Mouse (Mus musculus) forebrain, embryonic 14.5 days (tissue): ENCODE data around the gene Sgk2. TPM values are rescaled to one million over a fixed set of nuclear protein-coding genes. Genes with fewer than 3 reads are reported as not detected.
"Not testable (repeated sequence)": the region's sequence is repeated elsewhere in the genome, so short reads cannot be mapped to it uniquely, and the experiment has no call there.

Experiments used
- ATAC-seq: fragments of 200-750 bp; cut with Nextera tagmentation; 2 replicates; pipeline ENCODE4 v1.8.0; 2017; ENCODE audit warnings: mild to moderate bottlenecking, moderate library complexity
- DNase-seq: peaks from one replicate; pipeline ENCODE4 v3.0.0-alpha.2; 2015; ENCODE audit warnings: low spot score
- H3K27ac ChIP-seq: fragments of 300-500 bp; sonication (generic); 2 replicates; pipeline ENCODE4 v1.5.1; 2014; ENCODE audit warnings: low read depth, mild to moderate bottlenecking, control low read depth, low read length, moderate library complexity
- H3K27me3 ChIP-seq: fragments of 300-500 bp; sonication (generic); replicated peaks from 2 replicates; pipeline ENCODE4 v1.6.1; 2014; ENCODE audit warnings: low read length, control low read depth, mixed read lengths; ENCODE audit not compliant: control insufficient read depth, insufficient read depth
- H3K36me3 ChIP-seq: fragments of 300-500 bp; sonication (generic); 2 replicates; pipeline ENCODE4 v1.6.1; 2014; ENCODE audit warnings: low read length, control low read depth; ENCODE audit not compliant: control insufficient read depth, insufficient read depth
- H3K4me1 ChIP-seq: fragments of 300-500 bp; sonication (generic); 2 replicates; pipeline ENCODE4 v1.6.1; 2014; ENCODE audit warnings: antibody characterized with exemption, low read length, control low read depth; ENCODE audit not compliant: control insufficient read depth, insufficient read depth
- H3K4me2 ChIP-seq: fragments of 300-500 bp; sonication (generic); 2 replicates; pipeline ENCODE4 v1.6.1; 2014; ENCODE audit warnings: mild to moderate bottlenecking, control low read depth, low read length
- H3K4me3 ChIP-seq: fragments of 300-500 bp; sonication (generic); 2 replicates; pipeline ENCODE4 v1.5.1; 2014; ENCODE audit warnings: low read depth, low read length, control low read depth
- H3K9ac ChIP-seq: fragments of 300-500 bp; sonication (generic); 2 replicates; pipeline ENCODE4 v1.6.1; 2014; ENCODE audit warnings: mild to moderate bottlenecking, low read length, control low read depth, moderate library complexity
- H3K9me3 ChIP-seq: fragments of 300-500 bp; sonication (generic); replicated peaks from 2 replicates; pipeline ENCODE4 v1.6.1; 2016; ENCODE audit warnings: low read length, control low read depth, mixed read lengths; ENCODE audit not compliant: control insufficient read depth
- WGBS: fragments of 180-500 bp; shearing (Covaris S2); extraction: QIAGEN DNeasy Blood & Tissue Kit; methylation state at CpG from one replicate; pipeline ENCODE4 v1.1.7; 2014; 5-methylcytosine and 5-hydroxymethylcytosine counted together
- polyA plus RNA-seq: library from polyadenylated mRNA; unstranded; fragments of >200 nt; fragmentation: Nextera tagmentation; extraction: Ambion mirVana; gene quantifications from 2 replicates; pipeline ENCODE4 v1.2.1, GENCODE M21; 2014

The Sgk2 gene
- polyA plus RNA-seq, 1 experiment from 2014 or later = not detected

DNA sequence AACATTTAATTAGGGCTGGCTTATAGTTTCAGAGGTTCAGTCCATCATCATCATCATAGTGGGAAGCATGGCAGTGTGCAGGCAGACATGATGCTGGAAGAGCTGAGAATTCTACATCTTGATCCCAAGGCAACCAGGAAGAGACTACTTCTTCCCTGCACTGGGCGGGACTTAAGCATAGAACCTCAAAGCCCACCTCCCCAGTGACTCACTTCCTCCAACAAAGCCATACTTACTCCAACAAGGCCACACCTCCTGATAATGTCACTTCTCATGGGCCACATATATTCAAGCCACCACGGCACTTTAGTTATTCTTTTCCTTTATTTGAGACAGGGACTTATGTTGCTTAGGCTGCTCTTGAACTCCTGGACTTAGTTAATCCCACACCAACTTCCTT is 62.0 kb downstream of the Sgk2 start:
- H3K27ac ChIP-seq = no peak overlapping the region
- H3K27me3 ChIP-seq = no peaks in the 10 kb centered on the region
- peaks cover 27% of the 10 kb centered on the region for H3K36me3 ChIP-seq
- no peak overlapping the region for H3K4me3 ChIP-seq
- no peak for ATAC-seq
- no peak overlapping the region for H3K9ac ChIP-seq
- no peaks in the 10 kb centered on the region for H3K9me3 ChIP-seq
- DNase-seq = no peak
- no peak overlapping the region for H3K4me2 ChIP-seq
- peaks cover 3% of the 10 kb centered on the region; the same call in 1 of the 2 replicates for H3K4me1 ChIP-seq
- 94% methylated on average over 2 of the region's 2 CpGs for WGBS

DNA sequence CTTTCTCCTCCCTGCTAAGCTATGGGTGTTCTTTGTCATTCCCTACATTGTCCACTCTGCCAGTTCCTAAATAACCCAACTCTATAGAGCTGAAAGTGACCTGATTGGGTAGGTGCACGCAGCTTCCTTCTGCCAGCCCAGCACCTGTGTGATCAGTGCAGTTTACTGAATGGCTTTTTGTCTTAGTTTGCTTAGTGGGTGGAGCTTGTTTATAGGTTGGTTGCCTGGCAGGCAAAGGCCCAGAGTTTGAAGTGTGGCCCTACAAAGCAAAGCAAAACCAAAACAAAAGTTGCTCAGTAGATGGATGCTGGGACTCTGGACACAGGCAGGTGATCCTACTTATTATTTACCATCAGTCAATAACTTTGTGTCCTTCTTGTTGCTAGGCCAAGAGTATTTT is 64.6 kb downstream of the Sgk2 start:
- Histone ChIP-seq H3K4me3 (no peak overlapping the region), H3K27me3 (no peaks in the 10 kb centered on the region), H3K27ac (no peak overlapping the region), H3K9ac (no peak overlapping the region), H3K9me3 (no peaks in the 10 kb centered on the region), H3K4me1 (peaks cover 16% of the 10 kb centered on the region), H3K4me2 (no peak overlapping the region), H3K36me3 (peaks cover 7% of the 10 kb centered on the region; the same call in 1 of the 2 replicates)
- WGBS = 57% methylated on average over 1 of the region's 1 CpGs
- no peak for DNase-seq
- no peak for ATAC-seq

DNA sequence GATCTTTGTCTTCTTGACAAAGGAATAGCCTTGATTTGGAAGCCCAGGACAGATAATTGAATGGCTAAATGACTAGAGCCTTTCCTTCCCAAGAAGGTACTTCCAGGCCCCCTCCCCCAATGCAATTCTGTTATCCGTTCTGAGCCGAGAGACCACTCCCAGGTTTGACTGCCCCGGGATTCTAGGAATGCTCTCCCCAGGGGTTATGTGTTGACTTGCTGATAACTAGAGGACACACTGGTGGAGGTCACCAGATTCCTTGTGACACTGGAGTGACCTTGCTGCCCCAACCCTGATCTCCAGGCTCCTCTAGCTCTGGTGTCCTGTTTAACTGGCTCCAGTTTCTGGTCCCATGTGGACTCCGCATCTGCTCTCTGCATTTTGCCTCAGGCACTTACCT is 65.0 kb downstream of the Sgk2 start:
- Histone ChIP-seq H3K27me3 (no peaks in the 10 kb centered on the region), H3K4me1 (peaks cover 16% of the 10 kb centered on the region), H3K9ac (no peak overlapping the region), H3K27ac (no peak overlapping the region), H3K4me3 (no peak overlapping the region), H3K9me3 (no peaks in the 10 kb centered on the region), H3K4me2 (no peak overlapping the region), H3K36me3 (peaks cover 4% of the 10 kb centered on the region; the same call in 1 of the 2 replicates)
- ATAC-seq = no peak
- WGBS = 33% methylated on average over 4 of the region's 4 CpGs
- DNase-seq = no peak

DNA sequence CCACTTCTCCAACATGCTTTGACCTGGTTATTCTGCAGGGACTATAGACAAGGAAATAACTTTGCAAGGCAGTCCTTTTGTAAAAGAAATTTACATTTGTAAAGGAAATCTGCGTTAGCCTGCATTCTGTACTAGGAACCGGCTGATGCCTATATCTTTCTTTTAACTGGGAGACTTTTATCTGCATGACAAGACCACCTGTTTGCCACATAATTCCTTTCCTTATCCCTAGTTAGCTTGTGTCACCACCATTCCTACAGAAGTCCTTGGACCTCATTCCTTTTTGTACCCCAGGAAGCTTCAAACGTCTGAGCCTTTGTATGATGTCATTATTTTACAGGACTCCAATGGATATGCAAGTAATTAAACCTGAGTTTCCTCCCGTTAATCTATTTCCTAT is 65.7 kb downstream of the Sgk2 start:
- no peak overlapping the region for H3K4me3 ChIP-seq
- ATAC-seq (no peak), DNase-seq (no peak)
- no peaks in the 10 kb centered on the region for H3K27me3 ChIP-seq
- no peaks in the 10 kb centered on the region; the same call in 1 of the 2 replicates for H3K36me3 ChIP-seq
- H3K27ac ChIP-seq = no peak overlapping the region
- H3K9me3 ChIP-seq = no peaks in the 10 kb centered on the region
- peaks cover 16% of the 10 kb centered on the region for H3K4me1 ChIP-seq
- H3K4me2 ChIP-seq = no peak overlapping the region
- no peak overlapping the region for H3K9ac ChIP-seq
- 31% methylated on average over 4 of the region's 4 CpGs for WGBS

DNA sequence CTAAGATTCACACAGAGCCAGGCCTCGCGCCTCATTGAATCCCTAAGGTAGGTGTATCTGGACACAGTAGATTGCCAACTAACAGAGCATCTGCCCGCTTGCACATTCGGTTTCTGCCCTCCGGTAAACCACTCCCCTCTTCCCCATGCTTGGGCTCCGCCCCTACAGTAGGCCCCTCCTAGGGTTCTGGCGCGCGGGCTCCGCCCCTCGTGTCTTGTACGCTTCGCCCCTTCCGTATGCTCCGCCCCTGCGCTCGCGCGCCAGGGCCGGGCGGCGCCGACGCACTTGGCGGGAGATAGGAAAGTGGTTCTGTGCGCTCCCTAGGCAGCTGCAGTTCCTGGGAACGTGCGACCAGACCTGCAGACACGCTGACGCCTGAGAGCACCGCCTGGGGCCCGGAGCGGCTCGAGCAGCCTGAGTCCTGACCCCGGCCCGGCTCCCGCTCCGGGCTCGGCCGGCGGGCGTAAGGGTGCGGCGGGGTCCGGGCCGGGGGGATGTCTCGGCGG is 67.3 kb downstream of the Sgk2 start, which contains the start of gene Mybl2:
Mybl2 (plus strand) TSS at position 353 of the 506 bp plus-strand sequence.
- H3K4me1 ChIP-seq = peaks cover 16% of the 10 kb centered on the region
- no peaks in the 10 kb centered on the region for H3K9me3 ChIP-seq
- peak; percentile 98 for DNase-seq
- peak within 1 kb of the TSS; percentile 68 for H3K9ac ChIP-seq
- H3K4me3 ChIP-seq = peak within 1 kb of the TSS; percentile 56
- H3K36me3 ChIP-seq = no peaks in the 10 kb centered on the region
- no peak within 1 kb of the TSS for H3K27ac ChIP-seq
- H3K27me3 ChIP-seq = no peaks in the 10 kb centered on the region
- H3K4me2 ChIP-seq = peak within 1 kb of the TSS; percentile 99
- WGBS = under 1% methylated on average over 48 of the region's 48 CpGs
- ATAC-seq = peak; percentile 100

DNA sequence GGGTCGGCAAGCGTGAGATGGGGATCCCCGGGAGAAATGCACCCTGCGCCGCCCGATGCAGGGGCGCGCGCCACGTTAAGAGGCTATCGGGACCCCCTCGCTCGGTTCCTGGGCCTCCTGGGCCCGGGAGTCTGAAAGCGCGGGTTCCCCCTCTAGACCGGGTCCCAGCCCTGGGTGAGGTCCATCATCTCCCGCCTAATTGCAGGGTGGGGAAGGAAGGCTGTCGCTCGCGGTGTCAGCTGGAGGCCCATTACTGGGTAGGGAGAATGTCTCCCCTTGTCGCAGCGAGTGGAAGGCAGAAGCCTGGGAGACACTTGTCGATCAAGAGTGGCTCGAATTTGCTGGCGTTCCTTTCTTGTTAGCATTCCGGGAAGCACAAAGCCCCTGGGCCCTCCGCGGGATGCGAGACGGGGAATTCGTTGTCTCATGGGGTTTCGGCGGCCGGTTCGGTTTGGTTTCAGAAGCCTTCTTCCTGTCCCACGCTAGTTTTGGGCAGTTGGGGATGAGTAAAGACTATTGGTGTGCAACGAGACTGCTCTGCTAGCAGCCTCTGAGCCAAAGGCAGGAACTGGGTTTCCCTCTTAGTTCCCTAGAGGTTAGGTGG is 67.9 kb downstream of the Sgk2 start:
- Histone ChIP-seq H3K36me3 (no peaks in the 10 kb centered on the region), H3K4me3 (peak overlapping the region; percentile 56), H3K27me3 (no peaks in the 10 kb centered on the region), H3K4me1 (peaks cover 16% of the 10 kb centered on the region), H3K9ac (peak overlapping the region; percentile 68), H3K4me2 (peak overlapping the region; percentile 99), H3K9me3 (no peaks in the 10 kb centered on the region), H3K27ac (no peak overlapping the region)
- peak; percentile 14 for DNase-seq
- ATAC-seq = peak; percentile 24
- under 1% methylated on average over 34 of the region's 38 CpGs for WGBS

DNA sequence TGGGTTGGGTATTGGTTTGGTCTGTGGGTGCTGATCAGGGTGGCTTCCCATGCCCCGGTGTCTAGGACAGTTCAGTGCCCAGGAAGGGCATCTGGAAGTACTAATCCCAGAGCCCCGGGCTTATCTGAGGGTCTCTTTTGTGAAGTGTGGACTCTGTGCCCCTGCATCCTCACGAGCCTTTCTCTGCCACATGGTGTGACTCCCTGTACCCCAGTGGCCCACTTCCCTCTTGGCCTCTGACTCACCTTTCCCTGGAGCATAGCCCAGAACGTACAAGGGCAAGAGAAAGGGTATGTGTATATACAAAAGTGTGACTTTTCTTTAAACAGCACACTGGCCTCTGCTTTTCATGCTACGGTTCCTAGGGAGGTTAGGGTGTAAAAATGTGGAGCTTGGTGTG is 68.6 kb downstream of the Sgk2 start:
- H3K4me3 ChIP-seq = peak overlapping the region; percentile 56; the same call in 1 of the 2 replicates
- peak overlapping the region; percentile 68 for H3K9ac ChIP-seq
- DNase-seq = no peak

DNA sequence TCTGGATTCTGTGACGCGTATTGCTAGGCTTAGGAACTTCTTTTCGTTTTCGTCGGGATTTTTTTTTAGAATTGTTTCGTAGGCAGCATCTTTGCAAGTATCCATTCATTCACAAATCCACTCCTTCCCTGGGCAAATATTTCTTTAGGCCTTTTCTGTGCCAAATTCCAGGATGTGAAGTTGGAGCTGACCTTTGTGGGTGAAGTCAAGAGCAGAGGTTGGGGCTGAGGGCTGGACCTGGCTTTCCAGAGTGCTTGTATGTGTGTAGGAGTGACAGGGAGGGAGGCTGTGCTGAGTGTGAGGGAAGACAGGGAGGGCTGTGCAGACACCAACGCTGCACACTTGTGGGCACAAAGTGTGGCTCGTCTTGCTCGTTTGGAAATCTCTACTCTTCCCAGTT is 69.5 kb downstream of the Sgk2 start:
- no peaks in the 10 kb centered on the region for H3K36me3 ChIP-seq
- ATAC-seq = no peak
- WGBS = 88% methylated on average over 9 of the region's 9 CpGs
- DNase-seq = no peak
- no peak overlapping the region for H3K4me3 ChIP-seq
- H3K9me3 ChIP-seq = no peaks in the 10 kb centered on the region
- no peak overlapping the region for H3K9ac ChIP-seq
- peaks cover 16% of the 10 kb centered on the region for H3K4me1 ChIP-seq
- no peak overlapping the region for H3K4me2 ChIP-seq
- H3K27ac ChIP-seq = no peak overlapping the region
- H3K27me3 ChIP-seq = no peaks in the 10 kb centered on the region

More for the DNA sequence above, 68.6 kb downstream of the Sgk2 start:
- no peak for ATAC-seq
- peaks cover 16% of the 10 kb centered on the region for H3K4me1 ChIP-seq
- H3K36me3 ChIP-seq = no peaks in the 10 kb centered on the region
- peak overlapping the region; percentile 99 for H3K4me2 ChIP-seq
- H3K9me3 ChIP-seq = no peaks in the 10 kb centered on the region
- no peaks in the 10 kb centered on the region for H3K27me3 ChIP-seq
- H3K27ac ChIP-seq = no peak overlapping the region
- 28% methylated on average over 5 of the region's 5 CpGs for WGBS

DNA sequence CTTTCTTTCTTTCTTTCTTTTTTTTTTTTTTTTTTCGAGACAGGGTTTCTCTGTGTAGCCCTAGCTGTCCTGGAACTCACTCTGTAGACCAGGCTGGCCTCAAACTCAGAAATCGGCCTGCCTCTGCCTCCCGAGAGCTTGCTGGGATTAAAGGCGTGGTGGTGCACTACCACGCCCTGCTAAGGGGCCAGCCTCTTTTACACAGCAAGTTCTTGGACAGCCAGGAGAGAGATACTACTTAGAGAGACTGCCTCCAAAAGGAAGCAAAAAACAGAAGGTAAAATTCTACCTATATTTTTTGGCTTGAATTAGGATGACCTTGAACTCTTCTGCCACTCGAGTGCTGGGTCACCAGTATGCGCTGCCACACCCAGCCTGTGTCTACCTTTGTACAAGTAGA is 71.9 kb downstream of the Sgk2 start:
- H3K27ac ChIP-seq, ATAC-seq, H3K36me3 ChIP-seq, H3K9me3 ChIP-seq, H3K9ac ChIP-seq, H3K4me2 ChIP-seq, H3K4me3 ChIP-seq, DNase-seq, H3K27me3 ChIP-seq: not testable (repeated sequence)
- peaks cover 14% of the 10 kb centered on the region for H3K4me1 ChIP-seq
- 91% methylated on average over 7 of the region's 7 CpGs for WGBS
